Mouse (Mus musculus) G1E (cell line): ENCODE results near the gene Tmem132c.

Source experiments
- CTCF ChIP-seq: IDR thresholded peaks from 2 replicates; pipeline ENCODE4 v1.5.1; 2012; ENCODE audit warnings: low read depth, low read length, inconsistent platforms, mixed read lengths
- GATA1 ChIP-seq: IDR thresholded peaks from 2 replicates; pipeline ENCODE4 v1.6.1; 2012; ENCODE audit warnings: borderline replicate concordance, low read length, inconsistent platforms, mixed read lengths
- GATA2 ChIP-seq: IDR thresholded peaks from 2 replicates; pipeline ENCODE4 v1.6.1; 2012; ENCODE audit warnings: low read depth, low read length, inconsistent platforms, borderline replicate concordance
- POLR2AphosphoS5 ChIP-seq: IDR thresholded peaks from 2 replicates; pipeline ENCODE4 v1.6.1; 2012; ENCODE audit warnings: low read depth, low read length, inconsistent platforms; ENCODE audit not compliant: insufficient replicate concordance
- TAL1 ChIP-seq: conservative IDR thresholded peaks from 2 replicates; pipeline ENCODE4 v1.6.1; 2012; ENCODE audit warnings: low read depth, low read length, inconsistent platforms, mixed read lengths

DNA sequence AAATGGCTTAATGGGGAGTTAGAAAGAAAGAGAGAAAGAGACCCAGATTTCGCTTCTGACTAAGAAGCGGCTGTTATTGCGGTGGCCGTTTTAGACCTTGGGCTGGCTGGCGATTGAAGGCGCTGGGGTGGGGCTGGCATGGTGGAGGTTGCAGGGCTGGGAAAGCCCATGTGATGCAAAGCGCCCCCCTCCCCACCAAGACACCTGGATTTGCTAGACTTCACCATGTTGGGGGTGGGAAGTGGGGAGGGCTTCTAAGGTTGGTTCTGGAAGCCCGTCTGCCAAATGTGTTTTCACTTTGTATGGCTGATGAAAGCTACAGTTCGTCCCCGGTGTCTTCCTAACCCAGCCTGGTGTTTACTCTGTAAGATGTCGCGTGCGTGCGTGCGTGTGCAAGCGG lies 1.6 kb downstream of the Tmem132c start:
- TF ChIP-seq GATA2: no peak
- no peak for TF ChIP-seq POLR2AphosphoS5
- no peak for TF ChIP-seq CTCF
- no peak for TF ChIP-seq TAL1
- no peak for TF ChIP-seq GATA1
